Mouse (Mus musculus) cerebellum, postnatal 10 days (tissue): ENCODE results near the gene Rab11a.
"Not testable (repeated sequence)": the region's sequence is repeated elsewhere in the genome, so short reads cannot be mapped to it uniquely, and the experiment has no call there.

Experiments used
- DNase-seq, 2 experiments: peaks; one replicate each; pipeline ENCODE4 v3.0.0; 2021; ENCODE audit warnings: mixed read lengths in 2 of 2

The Rab11a gene

GRCm38 (mm10) chr9:64739001-64739400 is 1.4 kb upstream of the Rab11a start:
- no peak for DNase-seq

- DNase-seq, result peak; percentile 71 to 75
Measured at GRCm38 (mm10) chr9:64736639-64737405, 736 bp downstream of the Rab11a start.

DNA sequence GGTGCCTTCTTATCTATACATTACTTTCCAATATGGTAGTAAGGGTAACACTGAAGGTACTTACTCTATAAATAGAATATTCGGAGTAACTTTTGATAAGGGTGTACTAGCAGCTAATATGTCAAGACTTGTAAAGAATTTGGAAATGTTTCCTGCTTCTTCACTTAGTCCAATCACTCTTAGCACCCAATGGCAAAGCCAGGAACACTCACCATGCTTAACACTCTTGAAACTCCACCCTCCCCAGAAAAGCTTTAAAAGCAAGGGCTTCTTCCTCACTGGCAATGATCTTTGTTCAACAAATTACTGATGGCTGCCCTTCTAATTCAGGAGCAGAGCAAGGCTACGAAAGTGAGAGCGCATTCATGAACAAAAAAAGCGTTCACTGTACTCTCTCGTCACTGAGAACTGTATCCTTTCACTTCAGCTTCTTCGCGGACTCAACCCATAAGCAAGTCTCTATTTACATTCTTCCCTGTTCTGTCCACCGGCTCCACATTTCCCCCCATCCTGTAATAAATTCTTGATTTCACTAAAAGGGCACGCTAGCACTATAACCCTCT is 1.4 kb downstream of the Rab11a start:
- no peak for DNase-seq

DNA sequence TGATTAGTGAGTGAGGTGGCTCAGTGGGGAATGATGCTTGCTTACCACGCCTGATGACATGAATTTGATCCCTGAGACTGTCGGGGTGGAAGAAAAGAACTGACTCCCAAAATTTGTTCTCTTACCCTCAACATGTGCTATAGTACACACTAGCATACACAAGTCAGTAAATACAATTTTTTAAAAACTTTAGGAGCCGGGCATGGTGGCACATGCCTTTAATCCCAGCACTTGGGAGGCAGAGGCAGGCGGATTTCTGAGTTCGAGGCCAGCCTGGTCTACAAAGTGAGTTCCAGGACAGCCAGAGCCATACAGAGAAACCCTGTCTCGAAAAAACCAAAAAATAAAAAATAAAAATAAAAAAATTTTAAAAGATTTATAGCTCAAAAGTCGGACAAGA is 2.6 kb downstream of the Rab11a start:
- not testable (repeated sequence) for DNase-seq

- DNase-seq, result no peak
Measured at GRCm38 (mm10) chr9:64734166-64734565, 3.4 kb downstream of the Rab11a start.

- no peak for DNase-seq
Measured at GRCm38 (mm10) chr9:64731029-64731560, 6.5 kb downstream of the Rab11a start.

GRCm38 (mm10) chr9:64726454-64726853 is 11.1 kb downstream of the Rab11a start:
- no peak for DNase-seq

DNA sequence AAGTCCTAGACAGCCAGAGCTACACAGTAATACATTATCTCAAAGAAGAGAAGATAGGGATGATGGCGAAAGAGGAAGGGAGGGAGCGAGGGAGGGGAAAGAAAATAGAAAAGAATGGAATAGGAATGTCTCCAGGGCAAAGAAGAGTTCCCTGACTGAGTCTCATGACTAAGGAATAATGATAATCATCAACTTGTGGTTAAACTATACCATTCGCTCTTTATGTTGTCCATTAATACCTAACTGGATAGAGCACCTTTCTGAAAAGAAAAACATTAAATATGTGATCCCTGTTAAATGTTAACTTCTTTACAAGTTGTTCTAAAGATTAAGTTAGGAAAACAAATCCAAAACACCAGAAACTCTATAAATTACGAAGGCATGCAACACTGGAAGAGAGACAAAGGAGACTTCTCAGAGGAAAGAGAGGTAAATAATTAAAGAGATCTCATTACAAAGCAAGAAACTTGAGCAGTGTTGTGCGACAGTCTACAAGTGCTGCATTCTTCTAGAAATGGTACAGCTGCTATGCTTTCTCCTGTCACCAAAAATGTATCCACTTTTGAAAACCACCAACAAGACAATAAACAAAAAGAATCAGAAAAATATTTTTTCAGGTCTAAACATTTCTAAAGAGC is 17.9 kb downstream of the Rab11a start:
- no peak for DNase-seq

DNA sequence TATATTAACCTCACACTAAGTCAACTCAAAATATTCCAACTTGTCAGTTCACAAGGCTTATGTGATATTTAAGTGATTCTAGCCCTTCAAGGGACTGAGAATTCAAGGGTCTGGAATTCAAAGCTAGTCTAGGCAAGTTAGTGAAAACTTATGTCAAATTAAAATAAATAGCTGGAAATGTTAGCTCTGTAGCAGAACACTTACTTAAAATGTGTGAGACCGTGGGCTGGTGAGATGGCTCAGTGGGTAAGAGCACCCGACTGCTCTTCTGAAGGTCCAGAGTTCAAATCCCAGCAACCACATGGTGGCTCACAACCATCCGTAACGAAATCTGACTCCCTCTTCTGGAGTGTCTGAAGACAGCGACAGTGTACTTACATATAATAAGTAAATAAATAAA is 27.3 kb downstream of the Rab11a start:
- not testable (repeated sequence) for DNase-seq

- DNase-seq, result no peak
Measured at GRCm38 (mm10) chr9:64704073-64704840, 33.3 kb downstream of the Rab11a start.

DNA sequence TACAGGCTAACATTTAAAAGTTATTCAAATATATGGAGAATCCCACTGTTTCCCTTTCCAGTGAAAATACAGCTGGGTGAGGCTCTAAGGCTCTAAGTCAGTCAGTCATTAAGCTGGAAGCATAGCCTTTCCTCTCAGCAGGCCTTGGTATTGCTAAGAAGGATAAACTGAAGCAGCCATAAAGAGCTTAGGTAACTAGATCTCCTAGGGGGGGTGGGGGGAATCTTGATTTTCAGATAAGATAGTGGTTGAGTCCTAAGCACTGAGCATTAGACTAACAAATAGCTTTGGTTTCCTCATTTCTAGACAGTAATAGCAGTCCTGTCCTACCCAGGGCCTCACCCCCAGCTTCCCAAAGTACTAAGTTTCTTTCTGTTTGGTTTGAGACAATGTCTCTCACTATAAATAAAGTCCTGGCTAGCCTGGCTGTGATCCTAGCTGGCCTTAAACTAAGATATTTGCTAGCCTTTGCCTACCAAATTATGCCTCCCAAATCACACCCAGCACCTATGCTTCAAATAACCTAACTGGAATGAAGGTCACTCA is 34.1 kb downstream of the Rab11a start:
- no peak for DNase-seq

DNA sequence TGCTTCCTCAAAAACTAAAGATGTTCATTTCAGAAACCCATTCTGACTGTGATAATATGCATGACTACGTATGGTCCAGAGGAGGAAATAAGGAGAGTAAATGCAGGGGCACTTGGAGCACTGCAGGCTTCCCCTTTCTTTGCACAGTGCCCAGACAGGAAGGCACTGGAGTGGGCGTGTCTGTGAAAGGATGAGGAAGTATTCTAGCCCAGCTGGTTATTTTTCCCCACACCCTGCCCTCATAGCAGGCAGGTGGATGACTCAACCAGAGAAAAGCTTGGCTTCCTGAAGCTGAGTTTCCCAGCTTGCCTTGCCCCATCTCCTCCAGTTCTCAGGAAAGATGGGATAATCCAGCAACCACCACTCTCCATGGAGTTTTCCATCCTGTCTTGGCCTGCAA is 34.6 kb downstream of the Rab11a start:
- DNase-seq, result no peak

- no peak for DNase-seq
Measured at GRCm38 (mm10) chr9:64702391-64702790, 35.2 kb downstream of the Rab11a start.

DNA sequence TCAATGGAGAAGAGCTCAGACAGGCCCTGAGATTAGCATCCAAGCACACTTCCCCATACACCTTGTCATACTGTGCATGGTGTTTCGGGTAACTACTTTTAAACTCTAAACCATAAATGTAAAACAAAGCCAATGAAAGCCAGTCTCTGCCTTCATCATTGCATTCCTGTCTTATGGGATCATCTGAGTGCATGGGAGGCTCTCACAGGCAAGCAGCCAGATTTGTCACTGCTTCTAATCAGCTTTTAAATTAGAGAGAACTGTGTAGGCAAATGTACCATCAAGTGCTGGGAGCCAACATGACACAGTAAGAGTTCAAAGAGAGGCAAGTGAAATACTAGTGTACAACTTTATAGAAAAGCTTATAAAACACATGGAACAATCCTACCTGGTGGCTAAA is 35.9 kb downstream of the Rab11a start:
- no peak for DNase-seq

GRCm38 (mm10) chr9:64700451-64701311 is 36.9 kb downstream of the Rab11a start:
- no peak for DNase-seq

DNA sequence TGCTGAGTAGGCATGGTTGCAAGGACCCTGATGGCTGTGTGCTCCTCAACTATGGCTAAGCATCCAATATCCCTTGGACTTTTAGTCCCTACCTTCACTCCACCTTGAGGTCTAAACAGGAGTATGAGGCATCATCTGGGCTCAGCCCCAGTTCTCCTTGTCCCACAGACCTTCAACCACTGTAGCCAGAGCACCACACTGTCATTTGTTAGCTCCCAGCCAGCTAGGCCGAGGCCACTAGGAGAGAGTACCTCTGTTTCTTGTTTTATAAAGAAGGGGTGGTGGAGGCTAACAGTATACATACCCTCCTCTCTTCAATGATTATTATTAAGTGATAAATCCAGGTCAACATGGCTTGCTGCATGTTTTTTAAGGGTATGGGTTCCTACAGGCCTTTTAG is 39.0 kb downstream of the Rab11a start:
- DNase-seq, result no peak

DNA sequence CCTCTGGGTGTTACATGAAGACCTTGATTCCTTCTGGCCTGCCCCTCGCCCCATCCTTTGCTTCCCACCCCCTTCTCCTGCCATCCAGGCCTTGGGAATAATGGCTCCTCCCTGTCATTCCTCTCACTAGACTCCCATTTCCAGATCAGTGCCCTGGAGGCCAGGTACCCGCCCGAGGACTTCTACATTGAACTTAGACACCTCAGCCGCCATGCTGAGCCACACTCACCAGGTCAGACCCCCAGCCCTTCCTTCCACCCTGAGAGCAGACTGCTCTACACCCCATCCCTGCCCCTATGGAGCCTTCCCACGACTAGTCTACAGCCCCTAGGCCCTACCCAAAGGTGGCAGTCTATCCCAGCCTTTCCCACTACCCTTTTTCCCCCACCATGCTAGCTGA is 39.9 kb downstream of the Rab11a start:
- no peak for DNase-seq

- no peak for DNase-seq
Measured at GRCm38 (mm10) chr9:64697006-64697405, 40.6 kb downstream of the Rab11a start.

- DNase-seq, result no peak
Measured at GRCm38 (mm10) chr9:64696404-64696803, 41.2 kb downstream of the Rab11a start.

DNA sequence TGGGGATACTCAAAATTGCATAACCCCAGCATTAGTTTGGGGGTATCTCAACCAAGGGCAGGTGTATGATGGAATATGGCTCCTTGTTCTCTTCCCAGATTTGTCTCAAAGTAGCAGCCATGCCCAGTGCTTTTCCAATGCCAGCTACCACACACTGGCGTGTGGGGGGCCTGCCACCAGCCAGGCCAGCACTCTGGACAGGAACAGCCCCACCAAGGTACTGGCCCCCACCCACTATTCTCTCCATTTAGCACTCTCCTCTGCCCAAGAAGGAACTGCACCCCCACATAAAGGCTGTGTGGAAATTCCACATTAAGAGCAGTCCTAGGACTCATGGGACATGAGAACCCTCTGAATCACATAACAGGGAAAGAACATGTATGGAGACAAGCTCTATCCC is 42.3 kb downstream of the Rab11a start:
- DNase-seq, result no peak

DNA sequence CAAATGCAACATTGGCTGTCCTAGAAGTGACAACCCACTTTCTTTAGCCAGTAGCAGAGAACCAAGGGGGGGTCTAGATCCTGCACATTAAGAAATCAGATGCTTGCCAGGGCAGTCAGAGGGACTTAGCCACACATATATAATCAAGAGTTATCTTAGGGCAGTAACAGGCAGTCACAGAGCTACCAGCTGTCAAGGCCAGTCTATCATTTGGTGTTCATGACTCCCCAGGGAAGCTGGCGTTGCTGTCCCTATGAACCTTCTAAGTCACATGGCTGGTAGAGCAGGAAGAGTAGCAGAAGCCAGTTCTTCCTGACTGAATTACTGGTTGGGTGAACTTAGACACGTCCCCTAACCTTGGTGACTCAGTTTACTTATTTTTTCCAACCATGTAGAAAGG is 44.5 kb downstream of the Rab11a start:
- DNase-seq, result no peak

DNA sequence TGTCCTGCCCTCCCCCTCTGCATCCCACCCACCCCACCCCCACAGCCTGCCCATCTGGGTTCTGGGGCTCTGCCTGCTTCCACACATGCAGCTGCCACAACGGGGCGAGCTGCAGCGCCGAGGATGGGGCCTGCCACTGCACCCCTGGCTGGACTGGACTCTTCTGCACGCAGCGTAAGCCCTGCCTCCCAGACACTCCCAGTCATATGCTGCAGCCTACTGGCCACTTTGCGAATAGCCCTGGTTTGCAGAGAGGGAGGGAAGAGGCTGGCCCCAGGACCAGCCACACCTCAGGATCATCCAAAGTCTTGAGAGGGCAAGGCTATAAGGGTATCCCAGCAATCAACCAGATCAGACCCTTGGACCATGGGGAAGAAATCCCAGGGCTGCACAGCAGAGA is 46.4 kb downstream of the Rab11a start:
- DNase-seq, result peak; percentile 86 to 87
